Mouse (Mus musculus): ENCODE results near the gene Foxe3. TPM values are rescaled to one million over a fixed set of nuclear protein-coding genes. Genes with fewer than 3 reads are reported as not detected.
"Not testable (repeated sequence)": the region's sequence is repeated elsewhere in the genome, so short reads cannot be mapped to it uniquely, and the experiment has no call there.

The Foxe3 gene
- polyA plus RNA-seq (2012; fragmentation: generic; extraction: Trizol): not detected
- long read RNA-seq, experiment 1: 0 reads
- long read RNA-seq, experiment 2: 0 reads

- Histone ChIP-seq H3K4me3 (ENCODE audit: insufficient read depth, poor library complexity, severe bottlenecking) (no peak within 1 kb of the TSS), H3K27me3 (ENCODE audit: control insufficient read depth, insufficient read depth, insufficient read length) (peaks cover 34% of the 10 kb centered on the region)
- no peak for TF ChIP-seq MAX (IDR thresholded peaks at IDR 0.05)
- no peak for TF ChIP-seq MYOG (IDR thresholded peaks at IDR 0.05; ENCODE audit: control insufficient read depth, extremely low read depth, insufficient read length)
- TF ChIP-seq USF1 (IDR thresholded peaks at IDR 0.05; ENCODE audit: low read depth): no peak
- TF ChIP-seq FOSL1 (IDR thresholded peaks at IDR 0.05; ENCODE audit: insufficient read depth, low read length, poor library complexity, severe bottlenecking): no peak
- TF ChIP-seq MYOD1 (IDR thresholded peaks at IDR 0.05; ENCODE audit: control insufficient read depth, insufficient read length, low read depth): no peak
- TF ChIP-seq CEBPB (IDR thresholded peaks at IDR 0.05; ENCODE audit: low read depth): no peak
- TF ChIP-seq CTCF (IDR thresholded peaks at IDR 0.05; ENCODE audit: control insufficient read depth, insufficient read depth, insufficient read length): no peak
These were observed at the start of gene Foxe3 for GRCm38 (mm10) chr4:114925917-114926312. Gene Foxe3, minus strand, starts transcription at chr4:114926013.

GRCm38 (mm10) chr4:114973229-114973740 lies 47.5 kb upstream of the Foxe3 start:
- TF ChIP-seq CEBPB (IDR thresholded peaks at IDR 0.05; ENCODE audit: low read depth) (no peak), USF1 (IDR thresholded peaks at IDR 0.05; ENCODE audit: low read depth) (no peak), MYOG (IDR thresholded peaks at IDR 0.05; ENCODE audit: control insufficient read depth, extremely low read depth, insufficient read length) (no peak)
- peaks cover 38% of the 10 kb centered on the region for H3K79me3 ChIP-seq (ENCODE audit: low read depth)
- H3ac ChIP-seq (ENCODE audit: control insufficient read depth, insufficient read length, low read depth): no peak overlapping the region
- peaks cover 12% of the 10 kb centered on the region for H3K36me3 ChIP-seq (ENCODE audit: control insufficient read depth, insufficient read depth)
- H3K27me3 ChIP-seq (ENCODE audit: control insufficient read depth, insufficient read depth, insufficient read length): no peaks in the 10 kb centered on the region
- H3K79me2 ChIP-seq (ENCODE audit: control insufficient read depth, insufficient read depth): peaks cover 70% of the 10 kb centered on the region
- no peak overlapping the region for H3K4me3 ChIP-seq (ENCODE audit: insufficient read depth, poor library complexity, severe bottlenecking)

More at GRCm38 (mm10) chr4:114925917-114926312, at the start of gene Foxe3:
- no peaks in the 10 kb centered on the region for H3K79me3 ChIP-seq (ENCODE audit: low read depth)
- no peaks in the 10 kb centered on the region for H3K36me3 ChIP-seq (ENCODE audit: control insufficient read depth, insufficient read depth)
- no peaks in the 10 kb centered on the region for H3K79me2 ChIP-seq (ENCODE audit: control insufficient read depth, insufficient read depth)
- no peak within 1 kb of the TSS for H3ac ChIP-seq (ENCODE audit: control insufficient read depth, insufficient read length, low read depth)

GRCm38 (mm10) chr4:114970736-114971135 lies 44.9 kb upstream of the Foxe3 start:
- peak; percentile 70 for TF ChIP-seq CEBPB (IDR thresholded peaks at IDR 0.05; ENCODE audit: low read depth)
- no peak for TF ChIP-seq MAX (IDR thresholded peaks at IDR 0.05)
- H3K4me3 ChIP-seq (ENCODE audit: insufficient read depth, poor library complexity, severe bottlenecking): no peak overlapping the region

GRCm38 (mm10) chr4:114960881-114961280 lies 35.1 kb upstream of the Foxe3 start:
- H3K79me3 ChIP-seq (ENCODE audit: low read depth); H3K79me2 ChIP-seq (ENCODE audit: control insufficient read depth, insufficient read depth); H3K4me3 ChIP-seq (ENCODE audit: insufficient read depth, poor library complexity, severe bottlenecking); H3ac ChIP-seq (ENCODE audit: control insufficient read depth, insufficient read length, low read depth); H3K27me3 ChIP-seq (ENCODE audit: control insufficient read depth, insufficient read depth, insufficient read length): not testable (repeated sequence)
- peaks cover 46% of the 10 kb centered on the region for H3K36me3 ChIP-seq (ENCODE audit: control insufficient read depth, insufficient read depth)

More at GRCm38 (mm10) chr4:114970736-114971135, 44.9 kb upstream of the Foxe3 start:
- H3K36me3 ChIP-seq (ENCODE audit: control insufficient read depth, insufficient read depth): peaks cover 31% of the 10 kb centered on the region
- peaks cover 17% of the 10 kb centered on the region for H3K79me3 ChIP-seq (ENCODE audit: low read depth)
- H3K27me3 ChIP-seq (ENCODE audit: control insufficient read depth, insufficient read depth, insufficient read length): no peaks in the 10 kb centered on the region
- peaks cover 45% of the 10 kb centered on the region for H3K79me2 ChIP-seq (ENCODE audit: control insufficient read depth, insufficient read depth)
- no peak overlapping the region for H3ac ChIP-seq (ENCODE audit: control insufficient read depth, insufficient read length, low read depth)

- Histone ChIP-seq H3K36me3 (ENCODE audit: control insufficient read depth, insufficient read depth) (peaks cover 33% of the 10 kb centered on the region), H3ac (ENCODE audit: control insufficient read depth, insufficient read length, low read depth) (no peak overlapping the region), H3K27me3 (ENCODE audit: control insufficient read depth, insufficient read depth, insufficient read length) (no peaks in the 10 kb centered on the region), H3K4me3 (ENCODE audit: insufficient read depth, poor library complexity, severe bottlenecking) (no peak overlapping the region), H3K79me2 (ENCODE audit: control insufficient read depth, insufficient read depth) (no peaks in the 10 kb centered on the region), H3K79me3 (ENCODE audit: low read depth) (no peaks in the 10 kb centered on the region)
- no peak for TF ChIP-seq USF1 (IDR thresholded peaks at IDR 0.05; ENCODE audit: low read depth)
- TF ChIP-seq MYOD1 (IDR thresholded peaks at IDR 0.05; ENCODE audit: control insufficient read depth, insufficient read length, low read depth): peak; percentile 54
These were observed 33.7 kb upstream of the Foxe3 start for GRCm38 (mm10) chr4:114959533-114959932.

GRCm38 (mm10) chr4:114958786-114959185 lies 33.0 kb upstream of the Foxe3 start:
- Histone ChIP-seq H3ac (ENCODE audit: control insufficient read depth, insufficient read length, low read depth) (no peak overlapping the region), H3K27me3 (ENCODE audit: control insufficient read depth, insufficient read depth, insufficient read length) (no peaks in the 10 kb centered on the region), H3K4me3 (ENCODE audit: insufficient read depth, poor library complexity, severe bottlenecking) (no peak overlapping the region), H3K79me2 (ENCODE audit: control insufficient read depth, insufficient read depth) (no peaks in the 10 kb centered on the region), H3K36me3 (ENCODE audit: control insufficient read depth, insufficient read depth) (peaks cover 27% of the 10 kb centered on the region), H3K79me3 (ENCODE audit: low read depth) (no peaks in the 10 kb centered on the region)
- no peak for TF ChIP-seq MYOG (IDR thresholded peaks at IDR 0.05; ENCODE audit: control insufficient read depth, extremely low read depth, insufficient read length)
- no peak for TF ChIP-seq CTCF (IDR thresholded peaks at IDR 0.05; ENCODE audit: control insufficient read depth, insufficient read depth, insufficient read length)
- no peak for TF ChIP-seq USF1 (IDR thresholded peaks at IDR 0.05; ENCODE audit: low read depth)
- no peak for TF ChIP-seq FOSL1 (IDR thresholded peaks at IDR 0.05; ENCODE audit: insufficient read depth, low read length, poor library complexity, severe bottlenecking)
- no peak for TF ChIP-seq CEBPB (IDR thresholded peaks at IDR 0.05; ENCODE audit: low read depth)
- no peak for TF ChIP-seq MYOD1 (IDR thresholded peaks at IDR 0.05; ENCODE audit: control insufficient read depth, insufficient read length, low read depth)
- no peak for TF ChIP-seq MAX (IDR thresholded peaks at IDR 0.05)
